Mouse (Mus musculus) midbrain, embryonic 11.5 days (tissue): ENCODE results near the gene Tdrd9. TPM values are rescaled to one million over a fixed set of nuclear protein-coding genes. Genes with fewer than 3 reads are reported as not detected.
"Not testable (repeated sequence)": the region's sequence is repeated elsewhere in the genome, so short reads cannot be mapped to it uniquely, and the experiment has no call there.

ENCODE experiments used
- ATAC-seq: fragments of 200-750 bp; cut with Nextera tagmentation; 2 replicates; pipeline ENCODE4 v1.8.0; 2017; ENCODE audit warnings: moderate TSS enrichment, moderate library complexity; ENCODE audit not compliant: low FRiP score
- DNase-seq: peaks from one replicate; pipeline ENCODE4 v3.0.0; 2015; ENCODE audit warnings: low spot score; ENCODE audit errors: missing footprints
- H3K27ac ChIP-seq: fragments of 300-500 bp; sonication (generic); 2 replicates; pipeline ENCODE4 v1.5.1; 2014; ENCODE audit warnings: low read depth, low read length
- H3K27me3 ChIP-seq: fragments of 300-500 bp; sonication (generic); 2 replicates; pipeline ENCODE4 v1.6.1; 2014; ENCODE audit warnings: mild to moderate bottlenecking, low read length, moderate library complexity, mixed read lengths; ENCODE audit not compliant: control insufficient read depth, insufficient read depth
- H3K36me3 ChIP-seq: fragments of 300-500 bp; sonication (generic); 2 replicates; pipeline ENCODE4 v1.6.1; 2014; ENCODE audit warnings: mild to moderate bottlenecking, low read length, moderate library complexity, mixed read lengths; ENCODE audit not compliant: control insufficient read depth, insufficient read depth
- H3K4me1 ChIP-seq: fragments of 300-500 bp; sonication (generic); 2 replicates; pipeline ENCODE4 v1.6.1; 2014; ENCODE audit warnings: low read length; ENCODE audit not compliant: control insufficient read depth, insufficient read depth
- H3K4me2 ChIP-seq: fragments of 300-500 bp; sonication (generic); 2 replicates; pipeline ENCODE4 v1.6.1; 2014; ENCODE audit warnings: mild to moderate bottlenecking, moderate library complexity
- H3K4me3 ChIP-seq: fragments of 300-500 bp; sonication (generic); 2 replicates; pipeline ENCODE4 v1.5.1; 2014; ENCODE audit warnings: low read depth, low read length
- H3K9ac ChIP-seq: fragments of 300-500 bp; sonication (generic); 2 replicates; pipeline ENCODE4 v1.6.1; 2014; ENCODE audit warnings: low read length
- H3K9me3 ChIP-seq: fragments of 300-500 bp; sonication (generic); 2 replicates; pipeline ENCODE4 v1.6.1; 2016; ENCODE audit warnings: low read length; ENCODE audit not compliant: control insufficient read depth
- WGBS: fragments of 180-500 bp; shearing (Covaris S2); extraction: QIAGEN DNeasy Blood & Tissue Kit; methylation state at CpG from one replicate; pipeline ENCODE4 v1.1.7; 2014; 5-methylcytosine and 5-hydroxymethylcytosine counted together
- polyA plus RNA-seq: library from polyadenylated mRNA; unstranded; fragments of >200 nt; fragmentation: Nextera tagmentation; extraction: Ambion mirVana; gene quantifications from 2 replicates; pipeline ENCODE4 v1.2.1, GENCODE M21; 2014

Tdrd9 gene
- polyA plus RNA-seq, 1 experiment from 2014 or later = 1.4 TPM

- Histone ChIP-seq H3K27ac (no peak overlapping the region), H3K9ac (no peak overlapping the region), H3K36me3 (no peaks in the 10 kb centered on the region), H3K4me2 (no peak overlapping the region), H3K4me1 (no peaks in the 10 kb centered on the region), H3K27me3 (no peaks in the 10 kb centered on the region), H3K9me3 (no peaks in the 10 kb centered on the region), H3K4me3 (no peak overlapping the region)
- ATAC-seq = no peak
- peak; percentile 66 for DNase-seq
- WGBS = 50% methylated on average over 24 of the region's 24 CpGs
These were observed 34.4 kb upstream of the Tdrd9 start for GRCm38 (mm10) chr12:111936706-111937550.

- H3K27ac ChIP-seq = no peak overlapping the region
- no peaks in the 10 kb centered on the region for H3K27me3 ChIP-seq
- no peak for ATAC-seq
- no peak overlapping the region for H3K4me2 ChIP-seq
- no peak overlapping the region for H3K9ac ChIP-seq
- WGBS = 71% methylated on average over 1 of the region's 1 CpGs
- H3K4me3 ChIP-seq = no peak overlapping the region
- H3K9me3 ChIP-seq = no peaks in the 10 kb centered on the region
- no peaks in the 10 kb centered on the region for H3K36me3 ChIP-seq
- DNase-seq = peak; percentile 66
- H3K4me1 ChIP-seq = peaks cover 3% of the 10 kb centered on the region; the same call in 1 of the 2 replicates
These were observed 32.7 kb upstream of the Tdrd9 start for GRCm38 (mm10) chr12:111938623-111939177.

DNA sequence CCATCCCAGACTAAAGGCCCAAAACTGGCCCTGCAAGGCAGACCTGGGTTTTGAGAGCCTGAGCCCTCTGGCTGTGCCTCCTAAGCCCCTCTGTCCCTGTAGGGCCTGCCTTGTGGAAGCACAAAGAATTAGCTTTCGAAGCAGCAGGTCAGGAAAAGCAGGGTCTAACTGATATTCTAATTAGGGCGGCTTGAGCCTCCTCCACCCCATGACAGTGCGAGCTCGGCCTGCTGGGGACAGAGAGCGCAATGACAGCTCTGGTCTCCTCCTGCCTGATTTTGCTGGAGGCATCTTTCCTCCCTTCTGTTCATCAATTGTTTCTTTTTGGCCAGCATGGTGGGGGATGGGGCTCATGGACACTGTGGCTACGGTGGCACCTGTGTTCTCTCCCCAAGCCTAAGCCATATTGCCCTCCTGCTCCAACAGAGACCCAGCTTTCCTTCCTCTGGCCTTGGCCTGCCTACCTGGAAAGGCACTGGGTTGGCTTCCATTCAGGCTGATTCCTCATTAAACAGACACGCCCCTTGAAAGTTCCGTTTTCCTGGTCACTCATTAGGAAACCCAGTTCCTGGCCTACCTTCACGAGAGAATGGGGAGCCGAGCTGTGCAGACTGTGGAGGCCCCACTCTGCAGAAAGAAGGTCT lies 27.8 kb upstream of the Tdrd9 start:
- Histone ChIP-seq H3K27ac (no peak overlapping the region), H3K9ac (0 out of 2 replicates have a peak overlapping the region, but pooled peaks have one; percentile 2), H3K4me3 (no peak overlapping the region), H3K27me3 (no peaks in the 10 kb centered on the region), H3K9me3 (no peaks in the 10 kb centered on the region), H3K4me1 (peaks cover 3% of the 10 kb centered on the region; the same call in 1 of the 2 replicates), H3K36me3 (no peaks in the 10 kb centered on the region), H3K4me2 (no peak overlapping the region)
- 66% methylated on average over 10 of the region's 10 CpGs for WGBS
- ATAC-seq (no peak), DNase-seq (peak; percentile 76)

DNA sequence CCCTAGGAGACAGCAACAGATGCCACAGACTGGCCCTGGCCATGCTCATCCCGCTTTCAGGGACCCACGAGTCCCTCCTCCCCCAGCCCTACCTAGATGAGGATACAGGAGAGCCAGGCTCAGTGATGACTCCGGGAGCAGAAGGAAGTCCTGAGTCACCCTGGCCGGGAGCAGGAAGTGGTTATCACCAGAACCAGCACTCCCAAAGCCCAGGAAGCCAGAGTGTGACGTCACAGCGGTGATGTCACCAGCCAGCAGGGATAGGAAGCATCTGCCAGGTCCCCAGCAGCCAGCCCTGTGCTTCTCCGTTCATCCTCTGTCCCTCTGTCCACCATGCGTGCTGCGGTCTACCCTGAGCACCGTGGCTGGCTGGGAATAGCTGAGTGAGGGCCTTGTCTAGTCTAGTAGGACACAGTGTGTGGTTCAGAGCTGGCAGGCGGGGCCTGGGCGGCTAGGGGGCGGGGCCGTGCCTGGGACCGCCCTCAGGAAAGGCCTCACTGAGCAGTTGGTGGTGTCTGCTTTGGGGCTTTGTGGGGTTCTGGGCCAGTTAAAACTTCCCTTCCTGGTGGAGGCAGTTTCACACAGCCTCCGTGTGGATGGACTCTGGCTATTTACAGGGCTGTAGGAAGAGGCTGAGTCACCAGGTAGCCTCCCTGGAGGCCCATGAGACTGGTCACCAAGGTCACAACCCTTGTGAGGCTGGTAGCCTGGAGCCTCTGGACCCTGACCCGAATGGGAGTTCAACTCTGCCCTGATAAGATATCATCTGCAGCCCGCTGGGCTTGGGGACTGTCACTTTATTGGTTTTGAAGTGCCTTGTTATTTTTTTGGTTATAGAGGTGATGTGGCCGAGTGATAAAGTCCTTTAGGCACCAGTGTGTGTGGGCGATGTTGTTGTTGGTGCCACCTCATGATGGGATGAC lies 27.0 kb upstream of the Tdrd9 start:
- not testable (repeated sequence) for H3K4me1 ChIP-seq, H3K4me3 ChIP-seq, H3K27me3 ChIP-seq, H3K4me2 ChIP-seq, H3K9me3 ChIP-seq, H3K9ac ChIP-seq, H3K36me3 ChIP-seq
- DNase-seq (peak; percentile 75), ATAC-seq (peak; percentile 52; the same call in 1 of the 2 replicates)
- WGBS = 71% methylated on average over 13 of the region's 20 CpGs
- H3K27ac ChIP-seq = 0 out of 2 replicates have a peak overlapping the region, but pooled peaks have one; percentile 42

GRCm38 (mm10) chr12:111945115-111945514 lies 26.2 kb upstream of the Tdrd9 start:
- DNase-seq = peak; percentile 77
- H3K4me1 ChIP-seq = peaks cover 3% of the 10 kb centered on the region; the same call in 1 of the 2 replicates
- H3K9me3 ChIP-seq = no peaks in the 10 kb centered on the region
- H3K4me3 ChIP-seq = no peak overlapping the region
- no peak overlapping the region for H3K27ac ChIP-seq
- H3K27me3 ChIP-seq = no peaks in the 10 kb centered on the region
- no peak for ATAC-seq
- no peak overlapping the region for H3K9ac ChIP-seq
- no peaks in the 10 kb centered on the region for H3K36me3 ChIP-seq
- H3K4me2 ChIP-seq = no peak overlapping the region
- WGBS = 68% methylated on average over 8 of the region's 8 CpGs

DNA sequence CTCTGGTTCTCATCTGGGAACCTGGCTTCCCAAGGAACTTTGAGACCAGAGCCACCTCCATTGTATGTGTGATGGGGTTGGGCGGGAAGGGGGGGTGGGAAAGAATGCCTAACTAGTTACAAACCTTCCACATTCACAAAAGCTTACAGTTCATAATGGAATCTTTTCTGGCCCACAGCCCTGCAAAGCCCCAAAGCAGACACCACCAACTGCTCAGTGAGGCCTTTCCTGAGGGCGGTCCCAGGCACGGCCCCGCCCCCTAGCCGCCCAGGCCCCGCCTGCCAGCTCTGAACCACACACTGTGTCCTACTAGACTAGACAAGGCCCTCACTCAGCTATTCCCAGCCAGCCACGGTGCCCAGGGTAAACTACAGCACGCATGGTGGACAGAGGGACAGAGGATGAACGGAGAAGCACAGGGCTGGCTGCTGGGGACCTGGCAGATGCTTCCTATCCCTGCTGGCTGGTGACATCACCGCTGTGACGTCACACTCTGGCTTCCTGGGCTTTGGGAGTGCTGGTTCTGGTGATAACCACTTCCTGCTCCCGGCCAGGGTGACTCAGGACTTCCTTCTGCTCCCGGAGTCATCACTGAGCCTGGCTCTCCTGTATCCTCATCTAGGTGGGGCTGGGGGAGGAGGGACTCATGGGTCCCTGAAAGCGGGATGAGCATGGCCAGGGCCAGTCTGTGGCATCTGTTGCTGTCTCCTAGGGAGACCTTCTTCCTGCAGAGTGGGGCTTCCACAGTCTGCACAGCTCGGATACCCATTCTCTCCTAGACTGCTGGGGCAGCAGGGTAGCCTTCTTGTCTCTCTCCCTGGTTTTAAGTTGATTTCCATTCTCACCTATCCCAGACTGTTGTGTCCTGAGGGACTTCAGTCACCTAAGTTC lies 25.3 kb upstream of the Tdrd9 start:
- H3K4me3 ChIP-seq, H3K9me3 ChIP-seq, H3K36me3 ChIP-seq, H3K4me2 ChIP-seq, H3K27me3 ChIP-seq, H3K9ac ChIP-seq, H3K4me1 ChIP-seq, H3K27ac ChIP-seq: not testable (repeated sequence)
- DNase-seq (peak; percentile 53), ATAC-seq (peak; percentile 52; the same call in 1 of the 2 replicates)
- WGBS = 77% methylated on average over 9 of the region's 15 CpGs

GRCm38 (mm10) chr12:111946716-111947115 lies 24.6 kb upstream of the Tdrd9 start:
- Histone ChIP-seq H3K4me2 (no peak overlapping the region), H3K9ac (no peak overlapping the region), H3K27ac (no peak overlapping the region), H3K9me3 (no peaks in the 10 kb centered on the region), H3K4me3 (no peak overlapping the region), H3K27me3 (no peaks in the 10 kb centered on the region), H3K4me1 (peaks cover 3% of the 10 kb centered on the region; the same call in 1 of the 2 replicates), H3K36me3 (no peaks in the 10 kb centered on the region)
- 55% methylated on average over 2 of the region's 2 CpGs for WGBS
- ATAC-seq (no peak), DNase-seq (no peak)

DNA sequence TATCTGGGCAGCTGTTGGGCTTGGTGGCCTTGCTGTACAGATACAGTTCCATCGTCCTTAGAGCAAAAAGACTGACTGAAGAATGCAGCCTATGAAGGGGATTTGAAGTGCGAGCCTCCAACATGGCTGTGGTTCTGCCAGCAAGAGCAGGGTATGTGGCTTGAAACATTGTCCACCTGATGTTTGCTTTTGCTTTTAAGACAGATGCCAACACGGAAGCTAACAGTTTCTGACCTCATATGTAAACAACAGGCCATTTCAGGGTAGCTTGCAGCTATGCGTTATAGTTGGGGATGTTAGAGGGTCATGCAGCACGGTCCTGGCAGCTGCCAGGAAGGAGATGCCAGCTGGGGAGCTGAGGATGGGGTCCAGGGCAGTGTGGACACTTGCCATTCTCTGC lies 20.9 kb upstream of the Tdrd9 start:
- no peak overlapping the region for H3K9ac ChIP-seq
- H3K4me3 ChIP-seq = no peak overlapping the region
- 82% methylated on average over 5 of the region's 5 CpGs for WGBS
- H3K27ac ChIP-seq = no peak overlapping the region
- H3K36me3 ChIP-seq = no peaks in the 10 kb centered on the region
- H3K4me2 ChIP-seq = no peak overlapping the region
- H3K27me3 ChIP-seq = no peaks in the 10 kb centered on the region
- no peaks in the 10 kb centered on the region for H3K9me3 ChIP-seq
- no peak for DNase-seq
- no peaks in the 10 kb centered on the region for H3K4me1 ChIP-seq
- ATAC-seq = no peak
